Mouse (Mus musculus): ENCODE results near the gene Nav1. TPM values are rescaled to one million over a fixed set of nuclear protein-coding genes. Genes with fewer than 3 reads are reported as not detected.
A peak's percentile ranks its signal among the peaks of the same experiment; 100 is the strongest.

The Nav1 gene
- polyA plus RNA-seq, 1 experiment from 2014 or later, result 34.9 TPM

DNA sequence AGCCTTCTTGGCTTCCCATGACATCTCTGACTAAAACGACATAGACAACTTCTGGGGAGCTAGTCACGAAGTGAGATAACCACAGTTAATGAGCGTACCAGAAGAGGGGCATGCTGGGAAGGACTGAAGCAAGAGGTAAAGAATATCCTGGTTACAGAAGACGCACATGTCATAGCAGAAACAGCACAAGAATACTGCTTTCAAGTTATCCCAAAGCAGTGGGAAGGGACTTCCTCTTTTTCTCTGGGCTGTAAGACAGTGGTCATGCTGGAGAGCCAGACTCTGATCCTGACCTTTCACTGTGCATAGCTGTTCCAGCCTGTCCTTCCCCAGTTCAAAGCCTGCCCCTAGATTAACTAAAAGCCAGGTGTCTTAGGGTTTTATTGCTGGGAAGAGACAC is 26.4 kb upstream of the Nav1 start:
- Histone ChIP-seq H3K9ac (no peak overlapping the region), H3K4me3 (no peak overlapping the region), H3K36me3 (no peaks in the 10 kb centered on the region), H3K4me1 (replicated peaks) (peaks cover 66% of the 10 kb centered on the region), H3K27me3 (no peaks in the 10 kb centered on the region), H3K4me2 (no peak overlapping the region), H3K27ac (replicated peaks) (no peak overlapping the region), H3K9me3 (no peaks in the 10 kb centered on the region)
- 83% methylated on average over 4 of the region's 4 CpGs for WGBS
- ATAC-seq (ENCODE audit: low read depth), result no peak

DNA sequence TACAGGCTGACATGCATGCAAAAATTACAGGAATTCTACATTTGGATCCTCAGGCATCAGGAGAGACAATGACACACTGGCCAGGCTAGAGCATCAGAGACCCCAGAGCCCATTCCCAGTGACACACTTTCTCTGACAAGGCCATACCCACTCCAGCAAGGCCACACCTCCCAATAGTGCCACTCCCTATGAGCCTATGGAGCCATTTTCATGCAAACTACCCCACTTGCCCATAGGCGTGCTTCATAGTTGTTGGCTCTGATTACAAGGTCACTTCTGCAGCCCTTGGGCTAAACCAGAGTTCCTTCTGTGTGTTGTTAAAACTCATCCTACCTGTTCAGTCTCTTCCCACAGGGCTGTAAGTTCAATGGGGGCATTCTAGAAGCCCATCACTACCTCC is 25.1 kb upstream of the Nav1 start:
- WGBS, result 58% methylated on average over 1 of the region's 1 CpGs
- Histone ChIP-seq H3K4me2 (no peak overlapping the region), H3K36me3 (no peaks in the 10 kb centered on the region), H3K4me3 (no peak overlapping the region), H3K27ac (replicated peaks) (no peak overlapping the region; the same call in 1 of the 2 replicates), H3K4me1 (replicated peaks) (peaks cover 59% of the 10 kb centered on the region), H3K9ac (no peak overlapping the region), H3K9me3 (no peaks in the 10 kb centered on the region), H3K27me3 (no peaks in the 10 kb centered on the region)
- no peak for ATAC-seq (ENCODE audit: low read depth)

DNA sequence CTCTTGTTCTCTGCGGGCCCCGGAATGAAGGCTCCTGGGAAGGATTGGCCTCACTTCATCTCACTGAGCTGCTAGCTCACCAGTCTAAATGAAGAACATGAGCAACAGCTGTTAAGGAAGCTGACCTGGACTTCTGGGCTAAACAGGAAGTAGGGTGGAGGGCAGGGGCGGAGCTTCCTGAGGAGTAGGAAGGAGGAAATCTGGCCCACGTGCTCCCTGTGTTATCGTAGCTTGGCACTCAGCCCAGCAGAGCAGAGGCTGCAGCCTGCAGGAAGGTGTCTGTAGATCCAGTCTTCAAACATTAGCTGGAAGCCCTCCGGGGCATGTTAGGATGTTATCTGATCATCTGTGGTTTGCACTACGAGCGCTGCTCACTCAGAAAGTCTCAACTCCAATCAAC is 24.4 kb upstream of the Nav1 start:
- ATAC-seq (ENCODE audit: low read depth), result no peak
- no peak overlapping the region for H3K4me3 ChIP-seq
- no peaks in the 10 kb centered on the region for H3K9me3 ChIP-seq
- no peaks in the 10 kb centered on the region for H3K27me3 ChIP-seq
- no peak overlapping the region for H3K4me2 ChIP-seq
- peak overlapping the region; percentile 28; the same call in 1 of the 2 replicates for H3K27ac ChIP-seq (replicated peaks)
- H3K36me3 ChIP-seq, result no peaks in the 10 kb centered on the region
- 65% methylated on average over 8 of the region's 8 CpGs for WGBS
- no peak overlapping the region for H3K9ac ChIP-seq
- peaks cover 58% of the 10 kb centered on the region for H3K4me1 ChIP-seq (replicated peaks)

DNA sequence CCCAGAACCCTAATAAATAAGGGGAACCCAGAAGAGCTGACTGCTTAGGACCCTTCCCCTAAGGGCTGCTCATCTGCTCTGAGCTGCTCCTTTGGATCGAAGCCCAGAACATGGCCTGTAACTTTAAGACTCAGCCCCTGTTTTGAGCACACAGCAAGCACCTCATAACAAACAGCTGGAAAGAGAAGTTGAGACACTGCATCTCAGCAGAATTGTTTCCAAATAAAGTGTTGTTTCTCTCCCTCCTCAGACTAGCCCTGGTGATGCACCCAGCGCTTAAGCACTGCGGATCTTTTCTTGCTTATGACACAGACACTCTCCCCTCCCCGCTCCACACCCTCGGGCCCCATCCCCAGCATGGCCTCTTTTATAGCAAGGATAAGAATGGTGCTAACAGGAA is 22.8 kb upstream of the Nav1 start:
- H3K4me3 ChIP-seq, result no peak overlapping the region
- no peaks in the 10 kb centered on the region for H3K36me3 ChIP-seq
- peaks cover 53% of the 10 kb centered on the region for H3K4me1 ChIP-seq (replicated peaks)
- no peak overlapping the region for H3K9ac ChIP-seq
- 0 out of 2 replicates have a peak overlapping the region, but pooled peaks have one; percentile 23 for H3K27ac ChIP-seq (replicated peaks)
- no peak overlapping the region for H3K4me2 ChIP-seq
- no peak for ATAC-seq (ENCODE audit: low read depth)
- WGBS, result 62% methylated on average over 5 of the region's 5 CpGs
- H3K9me3 ChIP-seq, result no peaks in the 10 kb centered on the region
- H3K27me3 ChIP-seq, result no peaks in the 10 kb centered on the region

DNA sequence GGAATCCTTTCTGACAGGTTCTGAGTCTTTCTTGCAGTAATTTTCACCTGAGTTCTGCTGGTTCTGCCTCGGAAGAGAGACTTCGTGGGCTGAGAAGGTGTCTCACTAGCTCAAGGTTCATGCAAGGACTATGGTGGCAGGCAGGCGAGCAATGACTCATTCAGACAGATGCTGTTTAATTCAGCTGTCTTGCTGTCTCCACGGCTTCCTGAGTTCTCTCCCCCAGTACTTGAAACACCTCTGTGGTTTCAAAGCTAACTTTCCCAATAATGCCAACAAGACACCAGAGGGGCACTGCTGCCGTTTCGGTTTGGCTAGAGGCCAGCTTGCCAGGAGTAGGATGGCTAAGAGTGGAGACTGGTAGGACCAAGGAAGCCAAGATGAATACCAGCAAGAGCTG is 19.1 kb upstream of the Nav1 start:
- Histone ChIP-seq H3K9ac (no peak overlapping the region), H3K4me3 (no peak overlapping the region), H3K9me3 (no peaks in the 10 kb centered on the region), H3K4me1 (replicated peaks) (peaks cover 44% of the 10 kb centered on the region), H3K27ac (replicated peaks) (no peak overlapping the region), H3K4me2 (no peak overlapping the region), H3K36me3 (no peaks in the 10 kb centered on the region), H3K27me3 (no peaks in the 10 kb centered on the region)
- no peak for ATAC-seq (ENCODE audit: low read depth)
- WGBS, result 81% methylated on average over 6 of the region's 6 CpGs

DNA sequence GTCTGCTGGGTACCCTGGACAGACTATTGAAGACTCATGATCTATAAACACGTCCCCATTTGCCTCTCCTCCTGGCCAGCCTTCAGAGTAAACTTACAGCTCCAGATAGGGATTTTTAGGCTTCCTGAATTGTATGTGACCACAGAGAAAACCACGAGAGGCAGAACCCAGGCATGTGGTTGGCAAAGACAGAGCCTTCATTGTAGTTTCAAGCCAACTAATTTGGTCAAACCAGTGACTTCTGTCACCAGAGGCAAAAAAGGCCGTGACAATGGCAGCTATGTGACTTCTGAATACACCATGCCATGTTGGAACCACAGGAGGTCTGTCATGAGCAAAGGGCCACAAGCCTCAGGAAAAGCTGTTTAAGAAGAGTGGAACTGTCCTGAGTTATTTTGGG is 18.6 kb upstream of the Nav1 start:
- Histone ChIP-seq H3K36me3 (no peaks in the 10 kb centered on the region), H3K27me3 (no peaks in the 10 kb centered on the region), H3K27ac (replicated peaks) (no peak overlapping the region), H3K4me2 (no peak overlapping the region), H3K4me3 (no peak overlapping the region), H3K4me1 (replicated peaks) (peaks cover 47% of the 10 kb centered on the region), H3K9me3 (no peaks in the 10 kb centered on the region), H3K9ac (no peak overlapping the region)
- WGBS, result 56% methylated on average over 3 of the region's 3 CpGs
- ATAC-seq (ENCODE audit: low read depth), result no peak

DNA sequence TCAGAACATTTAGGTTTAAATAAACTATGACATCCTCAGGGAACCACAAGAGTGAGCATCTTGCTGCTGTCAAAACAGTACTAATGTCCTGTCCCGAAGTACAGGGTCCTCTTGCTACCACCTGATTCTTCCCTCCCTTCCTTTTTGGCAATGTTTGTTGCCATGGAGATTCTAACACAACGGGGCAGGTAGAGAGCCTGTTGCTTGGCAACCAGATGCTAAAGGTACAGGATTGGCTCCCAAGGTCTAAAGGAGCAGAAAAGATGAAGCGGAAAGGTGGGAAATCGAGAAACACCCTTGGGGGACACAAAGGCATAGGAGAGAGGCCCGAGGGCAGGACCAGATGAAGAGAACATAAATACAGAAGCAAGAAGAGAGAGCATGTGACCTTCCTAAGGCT is 17.6 kb upstream of the Nav1 start:
- no peak overlapping the region for H3K27ac ChIP-seq (replicated peaks)
- H3K4me2 ChIP-seq, result no peak overlapping the region
- no peak for ATAC-seq (ENCODE audit: low read depth)
- no peak overlapping the region for H3K9ac ChIP-seq
- no peaks in the 10 kb centered on the region for H3K9me3 ChIP-seq
- H3K36me3 ChIP-seq, result no peaks in the 10 kb centered on the region
- no peak overlapping the region for H3K4me3 ChIP-seq
- H3K27me3 ChIP-seq, result no peaks in the 10 kb centered on the region
- 67% methylated on average over 5 of the region's 5 CpGs for WGBS
- peaks cover 44% of the 10 kb centered on the region for H3K4me1 ChIP-seq (replicated peaks)

DNA sequence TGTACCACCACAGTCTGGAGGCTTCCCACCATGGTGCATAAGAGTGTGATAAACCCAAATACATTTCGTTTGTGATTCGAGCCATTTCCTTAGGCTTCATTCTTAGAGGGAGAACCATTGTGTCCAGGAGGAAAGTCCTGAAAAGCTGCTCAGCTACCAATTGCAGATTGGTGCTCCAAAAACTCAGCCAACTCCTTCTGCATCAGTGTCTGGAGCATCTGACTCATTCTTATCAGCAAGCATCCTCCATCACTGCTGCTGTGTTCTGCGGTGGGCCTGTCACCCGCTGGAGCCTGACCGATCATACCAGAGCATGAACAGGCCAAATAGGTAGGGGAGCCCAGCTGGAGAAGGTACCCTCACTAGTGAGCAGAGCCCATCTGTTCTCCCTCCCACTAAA is 16.0 kb upstream of the Nav1 start:
- H3K36me3 ChIP-seq, result no peaks in the 10 kb centered on the region
- no peak for ATAC-seq (ENCODE audit: low read depth)

DNA sequence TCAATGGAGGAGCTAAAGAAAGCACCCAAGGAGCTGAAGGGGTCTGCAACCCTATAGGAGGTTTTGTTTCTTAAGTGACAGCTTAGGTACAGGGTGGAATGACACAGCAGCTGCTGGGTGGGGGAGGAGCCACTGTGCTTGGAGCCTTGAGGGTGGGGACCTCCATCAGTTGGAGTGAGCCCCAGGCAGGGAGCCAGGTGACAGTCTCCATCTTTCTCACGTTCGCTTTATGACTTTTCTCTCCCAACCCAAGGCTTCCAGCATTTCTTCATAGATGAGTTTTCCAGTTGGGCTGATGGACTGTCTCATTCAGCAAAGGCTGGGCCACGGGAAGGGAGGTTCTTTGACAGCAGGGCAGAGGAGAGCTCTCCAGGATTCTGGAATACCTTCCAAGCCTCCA is 14.2 kb upstream of the Nav1 start:
- Histone ChIP-seq H3K36me3 (no peaks in the 10 kb centered on the region), H3K9ac (no peak overlapping the region), H3K4me3 (no peak overlapping the region), H3K4me2 (no peak overlapping the region), H3K4me1 (replicated peaks) (peaks cover 45% of the 10 kb centered on the region), H3K27ac (replicated peaks) (no peak overlapping the region), H3K27me3 (no peaks in the 10 kb centered on the region), H3K9me3 (no peaks in the 10 kb centered on the region)
- ATAC-seq (ENCODE audit: low read depth), result no peak
- WGBS, result 38% methylated on average over 3 of the region's 3 CpGs

More for the DNA sequence above, 16.0 kb upstream of the Nav1 start:
- no peak overlapping the region for H3K4me3 ChIP-seq
- peaks cover 52% of the 10 kb centered on the region for H3K4me1 ChIP-seq (replicated peaks)
- no peak overlapping the region for H3K4me2 ChIP-seq
- H3K27me3 ChIP-seq, result no peaks in the 10 kb centered on the region
- no peaks in the 10 kb centered on the region for H3K9me3 ChIP-seq
- WGBS, result 92% methylated on average over 5 of the region's 5 CpGs
- no peak overlapping the region for H3K9ac ChIP-seq
- H3K27ac ChIP-seq (replicated peaks), result no peak overlapping the region

DNA sequence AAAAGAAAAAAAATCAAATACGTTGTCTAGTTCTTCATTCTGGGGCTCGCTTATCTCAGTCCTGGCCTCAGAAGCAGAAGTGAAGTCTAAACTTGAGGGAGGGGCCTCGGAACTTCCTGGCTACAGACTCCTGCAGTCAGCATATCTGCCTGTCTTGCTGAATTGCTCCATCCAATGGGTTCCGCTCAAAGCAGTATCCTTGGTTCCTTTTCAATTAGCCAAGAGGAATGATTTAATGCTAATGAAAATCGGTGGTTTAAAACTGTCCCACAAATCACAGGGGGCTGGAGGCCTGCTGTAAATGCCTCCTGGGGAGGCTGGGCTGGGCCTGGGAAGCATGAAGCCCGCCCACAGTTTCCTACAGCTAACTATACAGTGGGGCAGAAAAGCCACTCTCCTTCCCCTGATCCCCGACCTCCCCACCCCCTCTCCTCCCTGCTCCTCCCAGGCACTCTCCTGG is 12.9 kb upstream of the Nav1 start:
- Histone ChIP-seq H3K27ac (replicated peaks) (peak overlapping the region; percentile 64), H3K4me1 (replicated peaks) (peaks cover 46% of the 10 kb centered on the region), H3K4me3 (no peak overlapping the region), H3K9ac (0 out of 2 replicates have a peak overlapping the region, but pooled peaks have one; percentile 41), H3K36me3 (no peaks in the 10 kb centered on the region), H3K4me2 (no peak overlapping the region), H3K9me3 (no peaks in the 10 kb centered on the region), H3K27me3 (no peaks in the 10 kb centered on the region)
- peak; percentile 62; the same call in 1 of the 2 replicates for ATAC-seq (ENCODE audit: low read depth)
- 6% methylated on average over 7 of the region's 7 CpGs for WGBS

DNA sequence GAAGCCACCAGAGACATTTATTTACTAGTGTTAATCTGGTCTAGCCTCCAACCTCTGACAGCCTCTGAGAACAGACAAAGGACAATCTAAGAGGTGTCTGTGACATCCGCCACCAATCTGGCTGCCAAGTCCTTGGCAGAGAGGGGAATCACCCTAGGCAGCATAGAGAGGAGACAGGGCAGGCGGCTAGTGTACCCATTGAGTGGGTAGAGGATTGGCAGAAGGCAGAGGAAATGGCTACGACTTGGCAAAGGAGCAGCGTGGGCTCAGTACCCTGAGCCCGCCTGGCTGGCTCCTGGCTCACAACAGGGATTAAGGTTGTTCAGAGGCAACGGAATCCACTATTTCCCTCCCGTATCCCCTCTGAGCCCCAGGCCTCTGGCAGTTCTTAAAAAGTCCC is 12.0 kb upstream of the Nav1 start:
- no peak overlapping the region for H3K4me2 ChIP-seq
- no peaks in the 10 kb centered on the region for H3K9me3 ChIP-seq
- H3K9ac ChIP-seq, result 0 out of 2 replicates have a peak overlapping the region, but pooled peaks have one; percentile 32
- no peak for ATAC-seq (ENCODE audit: low read depth)
- WGBS, result 43% methylated on average over 7 of the region's 7 CpGs
- no peaks in the 10 kb centered on the region for H3K27me3 ChIP-seq
- H3K4me1 ChIP-seq (replicated peaks), result peaks cover 46% of the 10 kb centered on the region
- H3K4me3 ChIP-seq, result no peak overlapping the region
- H3K27ac ChIP-seq (replicated peaks), result peak overlapping the region; percentile 54
- no peaks in the 10 kb centered on the region for H3K36me3 ChIP-seq

DNA sequence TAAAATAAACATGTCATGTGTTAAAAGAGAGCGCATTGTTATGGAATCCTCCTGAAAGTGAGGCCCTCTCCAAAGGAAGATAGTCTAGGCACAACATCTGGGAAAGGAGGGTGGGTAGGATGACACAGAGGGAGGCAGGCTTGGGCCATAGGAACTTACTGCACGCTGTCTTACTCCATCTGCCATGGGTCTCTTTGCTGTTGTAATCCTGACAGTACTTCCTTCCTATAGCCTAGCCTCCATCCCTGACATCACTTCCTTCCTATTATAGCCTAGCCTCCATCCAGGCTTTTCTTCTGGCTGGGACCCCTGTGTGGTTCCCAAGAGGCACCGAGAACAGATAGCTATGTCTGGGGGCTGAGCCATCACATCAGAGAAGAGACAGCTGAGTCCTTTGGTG is 10.2 kb upstream of the Nav1 start:
- Histone ChIP-seq H3K9me3 (no peaks in the 10 kb centered on the region), H3K27ac (replicated peaks) (no peak overlapping the region), H3K4me1 (replicated peaks) (peaks cover 46% of the 10 kb centered on the region), H3K4me3 (no peak overlapping the region), H3K36me3 (no peaks in the 10 kb centered on the region), H3K9ac (no peak overlapping the region), H3K27me3 (no peaks in the 10 kb centered on the region), H3K4me2 (no peak overlapping the region)
- ATAC-seq (ENCODE audit: low read depth), result no peak
- WGBS, result 88% methylated on average over 3 of the region's 3 CpGs

All from neural tube, embryonic 13.5 days (tissue).